Mouse (Mus musculus) embryonic fibroblast, embryonic 13.5 days (primary cell): ENCODE data around the gene Wdr70. TPM values are rescaled to one million over a fixed set of nuclear protein-coding genes. Genes with fewer than 3 reads are reported as not detected.

Source experiments
- H3K27ac ChIP-seq: 2 replicates; pipeline ENCODE4 v1.5.1; 2012; ENCODE audit warnings: low read length, control low read depth, inconsistent platforms; ENCODE audit not compliant: insufficient read depth
- H3K4me1 ChIP-seq: 2 replicates; pipeline ENCODE4 v1.6.1; 2011; ENCODE audit warnings: low read length; ENCODE audit not compliant: control insufficient read depth, insufficient read depth
- H3K4me3 ChIP-seq: 2 replicates; pipeline ENCODE4 v1.5.1; 2011; ENCODE audit warnings: mild to moderate bottlenecking, control low read depth, low read length; ENCODE audit not compliant: insufficient read depth
- CTCF ChIP-seq: IDR thresholded peaks from 2 replicates; pipeline ENCODE4 v1.5.1; 2011; ENCODE audit warnings: mild to moderate bottlenecking, control low read depth, low read length, moderate library complexity, borderline replicate concordance; ENCODE audit not compliant: insufficient read depth
- POLR2A ChIP-seq: IDR thresholded peaks from 2 replicates; pipeline ENCODE4 v1.6.1; 2011; ENCODE audit warnings: low read depth, mild to moderate bottlenecking, control low read depth, low read length, moderate library complexity
- polyA plus RNA-seq: library from polyadenylated mRNA; stranded (reverse); fragments of >200 nt; gene quantifications from 2 replicates; pipeline ENCODE4 v1.2.4, GENCODE M21; 2011; ENCODE audit warnings: low read depth; ENCODE audit not compliant: missing spikeins, insufficient read length

The Wdr70 gene
- polyA plus RNA-seq, 1 experiment: 40.5 TPM

DNA sequence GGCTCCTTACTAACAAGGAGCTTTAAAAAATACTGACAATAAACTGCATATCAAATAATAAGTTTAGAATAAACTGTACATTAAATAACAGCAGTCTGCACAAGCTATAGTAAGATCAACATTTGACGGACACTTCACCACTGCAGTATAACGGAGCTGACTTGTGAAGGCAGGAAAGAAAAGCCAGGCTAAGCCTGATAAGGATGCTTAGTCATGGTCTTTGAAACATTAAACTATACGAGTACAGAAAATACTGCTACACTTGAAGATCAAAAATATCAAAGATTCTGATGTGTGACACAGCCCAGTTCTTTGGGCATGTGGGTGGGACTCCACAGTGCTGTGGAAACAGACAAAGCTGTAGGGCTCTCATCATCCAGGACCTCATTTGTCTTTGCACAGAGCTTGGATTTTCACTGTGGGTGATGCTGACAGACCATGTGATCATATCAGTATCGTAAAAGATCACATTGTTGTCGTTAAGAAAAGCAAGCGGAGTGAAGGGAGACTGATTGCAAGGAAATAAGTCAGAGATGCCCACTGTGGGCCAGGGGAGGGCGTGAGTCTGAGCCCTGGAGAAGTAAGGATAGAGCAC lies 163.3 kb downstream of the Wdr70 start:
- Histone ChIP-seq H3K4me3 (no peak overlapping the region), H3K27ac (no peak overlapping the region), H3K4me1 (peaks cover 3% of the 10 kb centered on the region; the same call in 1 of the 2 replicates)
- TF ChIP-seq POLR2A (no peak), CTCF (no peak)

DNA sequence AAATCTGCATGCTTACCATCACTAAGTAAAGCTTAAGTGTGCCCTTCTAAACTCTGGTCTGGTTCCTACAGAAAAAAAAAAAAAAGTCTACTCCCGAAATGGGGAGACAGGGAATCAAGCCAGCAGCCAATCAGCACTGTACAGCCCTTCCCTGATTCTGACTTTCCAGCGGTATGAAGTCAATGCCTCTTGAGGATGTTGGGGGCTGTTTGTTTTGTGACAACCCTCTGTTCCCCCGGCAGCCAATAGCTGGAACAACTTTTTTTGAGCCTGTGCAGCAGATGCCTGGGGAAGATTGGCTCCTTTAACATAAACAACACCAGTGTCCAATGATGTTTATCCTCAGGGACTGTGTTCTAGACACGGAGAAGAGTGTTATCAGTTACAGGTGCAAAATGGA lies 164.4 kb downstream of the Wdr70 start:
- TF ChIP-seq POLR2A (no peak), CTCF (no peak)
- Histone ChIP-seq H3K27ac (no peak overlapping the region), H3K4me3 (no peak overlapping the region), H3K4me1 (peaks cover 3% of the 10 kb centered on the region)

DNA sequence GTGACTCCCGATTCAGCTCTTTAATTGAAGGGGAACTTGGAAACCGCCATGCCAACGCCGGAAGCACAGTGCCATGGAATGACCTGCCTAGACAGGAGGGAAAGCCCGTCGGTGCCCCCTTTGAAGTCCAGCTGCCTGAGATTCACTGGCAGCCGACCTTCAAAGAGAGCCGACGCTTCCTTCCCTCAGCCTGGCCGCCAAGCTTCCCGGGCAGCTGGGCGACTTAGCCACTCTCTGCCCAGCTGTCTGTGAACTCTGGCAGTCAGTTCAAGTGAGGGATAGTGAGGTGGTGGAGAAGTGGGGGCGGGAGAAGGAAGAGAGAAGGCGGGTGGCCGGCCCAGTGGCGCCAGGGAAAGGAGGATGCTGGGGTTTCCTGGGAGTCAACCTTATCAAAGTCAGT lies 164.9 kb downstream of the Wdr70 start:
- H3K27ac ChIP-seq: no peak overlapping the region

GRCm38 (mm10) chr15:7931605-7932008 lies 167.4 kb downstream of the Wdr70 start:
- Histone ChIP-seq H3K4me3 (no peak overlapping the region), H3K4me1 (peaks cover 3% of the 10 kb centered on the region), H3K27ac (no peak overlapping the region)
- TF ChIP-seq POLR2A: no peak
- no peak for TF ChIP-seq CTCF

More for the DNA sequence above, 164.9 kb downstream of the Wdr70 start:
- Histone ChIP-seq H3K4me1 (peaks cover 3% of the 10 kb centered on the region), H3K4me3 (no peak overlapping the region)
- no peak for TF ChIP-seq CTCF
- TF ChIP-seq POLR2A: no peak

DNA sequence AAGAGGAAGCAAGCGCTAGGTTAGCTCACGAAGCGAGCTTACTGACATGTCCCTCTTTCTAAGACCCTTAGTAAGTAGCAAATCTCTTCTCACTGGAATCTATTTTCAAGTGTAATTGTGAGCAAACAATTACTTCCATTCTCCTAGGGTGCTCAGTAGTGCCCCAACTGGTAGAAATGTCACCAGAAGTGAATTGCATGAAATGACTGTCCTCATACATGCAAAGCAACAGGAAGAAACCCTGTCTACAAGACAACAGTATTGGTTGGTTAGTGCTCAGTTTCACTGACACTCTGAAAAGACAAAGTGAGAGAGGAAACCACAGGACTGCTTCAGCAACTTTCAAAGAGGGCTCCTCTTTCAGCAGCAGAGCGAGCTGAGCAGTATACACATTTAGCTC lies 173.6 kb downstream of the Wdr70 start:
- no peaks in the 10 kb centered on the region; the same call in 1 of the 2 replicates for H3K4me1 ChIP-seq
- no peak for TF ChIP-seq POLR2A
- no peak for TF ChIP-seq CTCF

GRCm38 (mm10) chr15:7923281-7923680 lies 175.7 kb downstream of the Wdr70 start:
- TF ChIP-seq POLR2A (no peak), CTCF (no peak)
- Histone ChIP-seq H3K27ac (no peak overlapping the region), H3K4me1 (no peaks in the 10 kb centered on the region), H3K4me3 (no peak overlapping the region)

More for the DNA sequence above, 173.6 kb downstream of the Wdr70 start:
- H3K27ac ChIP-seq: no peak overlapping the region
- no peak overlapping the region for H3K4me3 ChIP-seq

- no peaks in the 10 kb centered on the region for H3K4me1 ChIP-seq
- TF ChIP-seq POLR2A (no peak), CTCF (no peak)
- H3K27ac ChIP-seq: no peak overlapping the region
- no peak overlapping the region for H3K4me3 ChIP-seq
Measured at GRCm38 (mm10) chr15:7922291-7923037, 176.5 kb downstream of the Wdr70 start.

DNA sequence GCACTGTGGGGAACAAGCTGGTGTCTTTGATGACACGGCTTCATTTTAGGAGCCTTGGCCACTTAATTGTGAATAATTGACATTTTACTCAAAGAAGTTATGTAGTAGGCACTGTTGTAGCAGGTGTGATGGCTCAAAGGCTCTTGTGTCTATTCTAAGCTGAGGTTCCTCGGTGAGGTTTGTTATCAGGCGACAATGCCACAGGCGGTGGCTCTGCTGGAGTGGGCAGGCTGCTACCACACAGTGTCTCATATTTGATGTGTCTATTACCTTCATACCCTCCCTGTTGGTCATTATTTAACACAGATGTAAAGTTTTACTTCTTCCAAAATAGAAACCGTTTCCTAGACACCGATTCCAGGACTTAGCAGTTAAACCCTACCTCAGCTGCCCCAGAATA lies 177.9 kb downstream of the Wdr70 start:
- TF ChIP-seq POLR2A: no peak
- no peak for TF ChIP-seq CTCF
- no peak overlapping the region for H3K4me3 ChIP-seq

GRCm38 (mm10) chr15:7906491-7907035 lies 192.4 kb downstream of the Wdr70 start:
- Histone ChIP-seq H3K4me1 (no peaks in the 10 kb centered on the region), H3K27ac (no peak overlapping the region), H3K4me3 (no peak overlapping the region)
- TF ChIP-seq CTCF: no peak
- TF ChIP-seq POLR2A: no peak

More for the DNA sequence above, 177.9 kb downstream of the Wdr70 start:
- no peaks in the 10 kb centered on the region for H3K4me1 ChIP-seq
- H3K27ac ChIP-seq: no peak overlapping the region

- Histone ChIP-seq H3K27ac (no peak overlapping the region), H3K4me1 (no peaks in the 10 kb centered on the region), H3K4me3 (no peak overlapping the region)
- no peak for TF ChIP-seq POLR2A
- TF ChIP-seq CTCF: no peak
Measured at GRCm38 (mm10) chr15:7899286-7899685, 199.7 kb downstream of the Wdr70 start.
